Mouse (Mus musculus) cerebellum, adult 18-20 months (tissue): Measurements from ENCODE around the gene Gm20388.

Experiments used
- DNase-seq, 2 experiments: peaks; one replicate each; pipeline ENCODE4 v3.0.0; 2021

Gm20388 gene

DNA sequence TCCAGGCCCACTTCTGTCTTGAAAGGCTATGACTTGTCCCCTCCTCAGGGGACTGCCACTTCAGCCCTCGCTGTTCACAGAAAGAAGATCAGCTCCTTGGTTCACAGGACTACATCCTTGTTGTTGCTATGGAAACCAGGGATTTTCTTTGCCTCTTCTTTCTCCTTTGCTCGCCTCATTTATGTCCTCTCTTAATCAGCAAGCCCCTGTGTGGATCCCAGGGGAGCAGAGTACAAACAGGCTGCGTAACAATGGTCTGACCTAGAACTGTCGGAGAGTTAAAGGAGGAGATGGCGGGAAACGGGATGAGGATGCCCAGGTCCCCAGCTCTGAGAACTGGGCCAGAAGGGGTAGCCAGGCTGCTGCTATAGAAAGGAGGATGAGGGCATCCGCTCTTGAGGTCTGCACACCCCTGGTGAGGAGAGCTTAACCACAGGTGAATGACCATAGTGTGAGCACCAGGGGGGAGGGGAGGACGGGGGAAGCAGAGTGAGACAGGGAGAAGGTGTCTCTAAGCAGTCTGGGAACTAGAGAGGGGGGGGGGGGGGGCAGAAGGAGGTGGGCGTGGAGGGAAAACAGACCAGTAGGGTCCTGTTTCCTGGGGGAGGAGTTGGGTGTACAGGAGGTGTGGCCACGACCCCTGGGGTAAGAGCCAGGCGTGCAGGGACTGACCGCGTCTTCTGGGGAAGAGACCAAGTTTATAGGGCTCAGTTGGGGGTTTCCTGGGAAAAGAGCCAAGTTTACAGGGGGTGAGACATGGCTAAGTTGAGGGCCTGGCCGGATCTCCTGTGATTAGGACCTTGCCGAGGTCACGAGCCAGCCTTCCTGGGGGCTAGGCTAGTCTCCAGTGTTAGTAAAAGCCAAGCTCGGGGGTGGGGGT is 1787.3 kb downstream of the Gm20388 start:
- peak; percentile 72 to 73 for DNase-seq

DNA sequence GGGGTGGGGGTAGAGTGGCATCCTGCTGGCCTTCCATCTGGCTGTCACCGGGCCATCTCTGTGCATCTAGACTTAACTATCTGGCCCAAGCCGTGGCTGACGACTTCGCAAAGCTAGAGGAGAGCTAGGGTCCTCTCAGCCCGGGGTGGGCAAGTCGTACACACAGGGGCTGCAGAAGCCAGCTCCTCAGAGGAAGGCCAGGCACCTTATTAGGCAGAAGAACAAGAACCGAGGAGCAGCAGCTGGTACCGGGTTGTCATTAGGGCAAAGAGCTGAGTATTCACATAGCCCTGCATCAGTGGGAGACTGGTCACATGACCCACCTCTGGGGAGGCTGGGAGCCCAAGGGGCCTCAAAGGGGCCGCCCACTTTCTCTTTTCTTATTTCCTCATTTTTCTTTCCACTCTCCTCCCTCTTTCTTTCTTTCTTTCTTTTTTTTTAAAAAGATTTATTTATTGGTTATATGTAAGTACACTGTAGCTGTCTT is 1788.0 kb downstream of the Gm20388 start:
- no peak for DNase-seq

DNA sequence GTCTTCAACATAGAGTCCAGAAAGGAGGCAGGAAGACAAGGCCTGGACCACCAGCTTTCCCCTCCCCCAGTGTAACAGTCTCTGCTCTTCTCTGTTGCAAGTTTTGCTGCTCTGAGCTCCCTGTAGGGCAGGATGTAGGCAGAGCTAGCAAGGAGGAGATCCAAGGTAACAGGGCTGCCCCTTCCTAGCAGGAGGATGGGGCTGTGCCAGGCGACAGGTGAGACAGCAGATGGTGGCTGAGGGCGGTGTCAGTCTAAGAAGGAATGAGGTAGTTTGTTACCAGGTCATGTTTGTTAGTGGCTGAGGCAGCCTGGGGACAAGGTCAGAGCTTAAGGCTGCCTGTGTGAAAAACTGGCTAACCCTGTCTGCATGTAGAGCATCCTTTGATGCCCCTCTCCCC is 1789.3 kb downstream of the Gm20388 start:
- DNase-seq: peak; percentile 97 to 99

DNA sequence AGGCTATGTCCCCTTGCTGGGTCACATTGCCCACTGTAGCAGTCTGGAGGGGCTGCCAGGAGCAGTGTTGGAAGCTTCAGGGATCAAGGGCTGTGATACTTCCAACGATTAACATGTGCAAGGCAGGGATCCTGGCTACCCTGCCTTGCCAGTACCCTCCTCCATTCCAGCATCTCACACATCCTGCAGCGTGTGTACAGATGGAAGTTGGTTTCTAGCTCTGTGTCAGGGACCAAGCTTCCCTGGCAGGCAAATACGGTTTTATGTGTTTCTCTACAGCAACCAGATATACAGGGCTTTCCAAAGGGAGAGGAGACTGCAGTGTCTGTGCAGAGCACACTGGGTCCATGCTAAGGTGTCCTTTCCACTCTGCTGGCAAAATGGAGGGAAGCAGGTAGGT is 1794.5 kb downstream of the Gm20388 start:
- no peak for DNase-seq

DNA sequence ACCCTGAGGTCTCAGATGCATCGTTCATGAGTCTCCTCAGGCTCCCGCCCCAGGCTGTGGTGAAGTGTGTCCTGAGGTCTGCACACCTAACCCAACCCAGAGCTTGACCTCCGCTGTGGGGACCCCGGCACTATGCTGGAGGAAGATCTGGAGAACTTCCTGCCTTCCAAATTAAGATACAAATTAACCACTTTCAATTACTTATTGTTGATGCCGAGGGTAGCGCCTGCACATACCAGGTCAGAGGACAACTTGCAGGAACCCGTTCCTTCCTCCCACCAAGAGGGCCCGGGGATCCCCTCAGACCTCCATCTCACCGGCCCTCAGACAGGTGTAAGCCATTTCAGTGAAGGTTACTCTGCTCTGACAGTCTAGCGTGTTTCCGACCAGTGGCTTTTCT is 1796.3 kb downstream of the Gm20388 start:
- no peak for DNase-seq

DNA sequence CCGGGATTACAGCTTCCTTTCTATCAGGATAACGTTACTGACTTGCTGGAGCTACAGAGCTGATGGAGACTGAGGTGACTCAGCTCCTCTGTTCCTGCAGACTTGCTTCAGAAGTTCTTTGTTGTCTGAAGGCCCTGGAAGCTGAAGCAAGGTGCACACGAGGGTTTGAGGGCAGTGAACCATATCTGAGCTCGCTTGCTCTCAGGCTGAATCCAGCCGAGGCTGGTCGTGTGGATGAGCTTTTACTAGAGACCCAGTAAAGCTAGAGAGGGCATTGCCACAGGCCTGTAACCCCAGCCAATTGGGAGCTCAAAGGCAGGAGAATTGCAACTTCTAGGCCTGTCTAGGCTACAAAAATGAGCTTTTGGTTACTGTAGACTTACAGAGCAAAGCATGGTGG is 1797.8 kb downstream of the Gm20388 start:
- no peak for DNase-seq

DNA sequence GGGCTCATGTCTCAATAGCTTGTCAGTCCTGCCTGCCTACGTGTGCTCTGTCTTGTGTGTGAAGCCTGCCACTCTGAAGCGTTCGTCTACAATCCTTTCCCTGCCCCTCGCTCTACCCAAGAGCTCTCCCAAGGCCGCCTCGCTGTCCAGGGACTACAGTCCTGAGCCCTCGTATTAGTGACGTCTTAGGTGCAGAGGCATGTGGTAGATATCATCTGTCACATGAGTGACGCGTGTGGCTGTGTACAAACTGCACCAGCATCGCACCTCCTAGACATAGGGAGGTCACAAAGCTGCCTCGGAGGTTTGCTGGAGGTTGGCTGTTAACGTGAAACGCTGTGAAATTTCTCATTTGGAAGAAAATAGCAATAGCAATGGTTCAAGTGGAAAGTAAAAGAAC is 1806.9 kb downstream of the Gm20388 start:
- no peak for DNase-seq

DNA sequence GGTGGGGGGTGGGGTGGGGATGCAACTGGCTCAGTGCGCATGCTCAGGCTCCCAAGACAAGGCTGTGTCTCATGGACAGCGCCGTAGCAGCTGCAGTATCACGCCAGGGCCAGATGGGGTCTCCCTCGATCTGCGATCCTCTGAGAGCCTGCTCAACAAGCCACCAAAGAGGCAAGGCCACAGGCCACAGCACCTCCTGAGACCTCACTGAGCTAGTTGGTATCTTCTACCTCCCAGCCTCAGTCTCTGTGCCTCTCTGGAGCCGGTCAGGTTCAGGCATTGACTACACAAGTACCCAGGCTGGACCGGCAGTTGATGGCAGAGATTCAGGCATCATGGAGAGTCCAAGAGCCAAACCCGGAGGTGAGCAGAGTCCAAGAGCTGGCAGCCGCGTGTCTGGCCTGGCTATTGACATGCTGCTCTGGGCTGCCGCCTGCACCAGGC is 1807.4 kb downstream of the Gm20388 start:
- peak; percentile 97 for DNase-seq

DNA sequence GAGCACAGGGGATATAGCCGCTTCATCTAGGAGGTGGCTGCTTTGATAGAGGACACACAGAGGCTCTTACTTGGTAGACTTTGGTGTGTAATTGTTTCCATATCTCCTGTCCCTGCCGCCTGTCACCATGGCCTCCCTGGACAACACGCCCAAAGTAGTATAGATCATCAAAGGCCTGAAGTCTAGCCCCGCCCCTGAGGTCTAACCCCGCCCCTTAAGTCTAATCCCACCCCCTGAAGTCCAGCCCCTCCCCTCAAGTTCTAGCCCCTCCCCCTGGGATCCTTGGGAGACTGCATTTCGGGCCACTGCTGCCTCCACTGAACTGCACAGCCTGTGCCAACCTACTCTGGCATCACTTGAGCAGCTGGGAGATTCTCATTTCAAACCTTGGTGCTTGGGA is 1808.3 kb downstream of the Gm20388 start:
- no peak for DNase-seq

DNA sequence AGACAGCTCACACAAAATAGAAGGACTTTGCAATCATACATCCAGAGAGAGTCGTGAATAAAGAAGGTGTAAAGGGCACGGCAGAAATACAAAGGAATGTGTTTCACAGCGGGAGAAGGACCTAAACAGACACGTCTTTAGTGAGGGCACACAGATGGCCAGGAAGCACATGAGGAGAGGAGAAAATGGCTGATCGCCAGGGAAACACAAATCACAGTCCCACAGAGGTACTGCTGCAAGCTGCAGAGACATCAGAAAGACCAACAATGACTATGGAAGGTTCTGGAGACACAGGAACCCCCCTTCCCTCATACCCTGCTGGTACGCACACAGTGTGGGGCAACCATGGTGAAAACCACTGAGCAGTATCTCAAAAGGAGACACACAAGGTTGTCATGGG is 1810.4 kb downstream of the Gm20388 start:
- peak; percentile 74 to 78 for DNase-seq

DNA sequence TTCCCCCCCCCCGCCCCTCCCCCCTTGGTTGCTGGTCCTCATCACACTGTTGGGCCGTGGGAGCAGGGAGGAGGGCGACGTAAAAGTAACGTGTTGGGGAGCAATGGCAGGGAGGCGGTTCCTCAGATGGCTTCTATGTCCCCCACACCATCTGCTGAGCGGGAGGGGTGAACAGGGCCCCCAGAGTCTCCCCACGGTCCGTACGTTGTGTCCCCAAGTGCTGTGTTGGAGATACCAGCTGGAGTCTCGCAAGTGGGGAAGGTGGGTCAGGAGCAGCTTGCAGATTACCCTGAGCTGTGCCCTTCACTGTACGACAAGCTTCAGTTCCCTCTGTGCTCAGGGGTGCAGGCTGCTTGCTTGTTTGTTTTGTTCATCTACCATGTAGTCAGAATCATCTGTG is 1813.2 kb downstream of the Gm20388 start:
- DNase-seq: no peak

DNA sequence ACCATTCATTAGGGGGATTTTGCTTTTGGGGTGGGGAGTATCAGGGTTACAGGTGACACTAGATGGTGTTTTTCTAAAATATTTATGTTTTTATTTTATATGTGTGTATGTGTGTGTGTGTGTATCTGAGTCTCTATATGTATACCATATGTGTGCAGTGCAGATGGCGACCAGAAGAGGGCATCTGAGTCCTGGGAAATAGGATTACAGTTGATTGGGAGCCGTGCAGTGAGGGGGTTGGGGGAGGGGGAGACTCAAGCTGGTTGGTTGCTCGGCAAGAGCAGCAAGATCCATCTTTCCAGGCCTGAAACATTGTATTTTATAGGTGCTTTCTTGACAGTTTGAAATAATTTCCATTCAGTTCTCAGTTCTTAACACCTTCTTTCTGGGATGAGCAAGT is 1816.5 kb downstream of the Gm20388 start:
- no peak for DNase-seq

DNA sequence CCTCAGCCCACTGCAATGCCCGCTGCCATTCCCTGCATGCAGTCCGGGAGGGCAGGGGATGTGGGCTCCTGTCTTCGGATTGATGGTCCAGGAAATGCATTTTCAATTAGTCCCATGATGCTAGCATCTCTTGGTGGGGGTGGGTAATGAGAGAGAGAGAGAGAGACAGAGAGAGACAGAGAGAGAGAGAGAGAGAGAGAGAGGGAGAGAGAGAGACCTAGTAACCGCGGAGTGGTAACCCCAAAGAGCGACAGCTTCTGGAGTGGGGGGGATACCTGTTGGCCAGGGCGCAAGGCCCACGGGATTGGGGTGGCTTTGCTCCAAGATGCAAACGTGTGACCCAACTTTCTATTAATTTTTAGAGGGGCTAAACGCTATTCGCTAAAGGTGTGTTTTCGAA is 1818.7 kb downstream of the Gm20388 start, which contains the start of gene Jph3:
TSS of gene Jph3 (plus strand) at position 301 of the 400 bp plus-strand sequence.
- no peak for DNase-seq

DNA sequence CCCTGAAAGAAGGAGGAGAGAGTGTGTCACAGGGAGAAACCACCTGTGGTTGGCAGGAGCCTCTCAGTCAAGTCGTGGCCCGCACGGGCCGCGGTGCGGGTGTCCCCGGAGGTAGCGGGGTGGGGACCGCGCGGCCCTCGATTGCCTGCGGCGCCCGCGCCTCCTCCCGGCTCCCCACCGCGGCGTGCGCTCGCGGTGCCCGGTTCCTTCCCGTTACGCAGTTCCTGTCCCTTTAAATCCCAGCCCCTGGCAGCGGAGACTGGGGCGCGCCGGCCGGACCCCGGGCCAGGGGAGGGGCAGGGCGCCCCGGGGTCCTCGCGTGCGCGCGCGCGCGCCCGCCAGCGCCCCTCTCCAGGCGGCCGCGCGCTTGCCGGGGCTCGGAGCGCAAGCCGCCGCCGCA is 1819.1 kb downstream of the Gm20388 start:
- DNase-seq: peak; percentile 41 to 71

DNA sequence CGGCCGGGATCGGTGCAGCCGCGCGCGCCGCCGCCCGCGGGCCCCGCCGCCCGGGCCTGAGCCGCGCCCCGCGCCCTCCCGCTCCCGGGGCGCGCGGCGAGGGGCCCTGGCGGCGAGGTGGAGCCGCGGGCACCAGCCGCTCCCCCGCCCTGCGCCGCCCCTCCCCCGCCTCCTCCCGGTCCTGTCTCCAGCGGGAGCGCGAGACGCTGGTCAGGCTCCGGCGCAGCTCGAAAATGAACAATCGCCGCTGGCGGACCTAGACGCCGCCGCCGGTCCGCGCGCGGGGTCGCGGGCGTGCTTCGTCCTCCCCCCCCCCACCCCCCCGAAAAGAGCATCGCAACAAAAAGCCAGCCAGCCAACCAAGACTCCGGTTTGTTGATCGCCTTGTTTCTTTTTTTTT is 1819.5 kb downstream of the Gm20388 start:
- DNase-seq: peak in 1 of 2 experiments; percentile 65

DNA sequence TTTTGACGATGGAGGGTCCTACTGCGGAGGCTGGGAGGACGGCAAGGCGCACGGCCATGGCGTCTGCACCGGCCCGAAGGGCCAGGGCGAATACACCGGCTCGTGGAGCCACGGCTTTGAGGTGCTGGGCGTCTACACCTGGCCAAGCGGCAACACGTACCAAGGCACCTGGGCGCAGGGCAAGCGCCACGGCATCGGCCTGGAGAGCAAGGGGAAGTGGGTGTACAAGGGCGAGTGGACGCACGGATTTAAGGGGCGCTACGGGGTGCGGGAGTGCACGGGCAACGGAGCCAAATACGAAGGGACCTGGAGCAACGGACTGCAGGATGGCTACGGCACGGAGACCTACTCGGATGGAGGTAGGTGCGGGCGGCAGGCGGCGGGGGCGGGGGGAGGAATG is 1820.0 kb downstream of the Gm20388 start:
- peak; percentile 56 to 71 for DNase-seq

DNA sequence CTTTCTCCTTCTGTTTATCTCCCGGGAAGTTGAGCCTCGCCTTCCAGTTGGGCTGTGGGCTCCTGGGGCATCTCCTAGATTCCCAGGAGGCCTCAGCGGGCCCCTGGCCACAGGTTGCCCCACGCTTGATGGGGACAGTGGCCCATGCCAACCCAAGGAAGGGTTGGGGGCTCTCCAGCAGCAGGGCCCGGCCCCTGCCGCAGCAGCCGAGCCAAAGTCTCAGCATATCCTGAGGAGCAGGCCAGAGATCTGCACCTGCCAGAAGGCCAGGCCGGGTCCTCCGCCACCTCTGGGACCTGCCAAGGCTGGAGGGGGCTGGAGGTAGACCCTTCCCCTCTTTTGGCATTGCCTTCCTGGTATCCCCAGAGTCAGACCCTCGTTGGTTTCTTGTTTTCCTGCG is 1820.4 kb downstream of the Gm20388 start:
- DNase-seq: no peak

DNA sequence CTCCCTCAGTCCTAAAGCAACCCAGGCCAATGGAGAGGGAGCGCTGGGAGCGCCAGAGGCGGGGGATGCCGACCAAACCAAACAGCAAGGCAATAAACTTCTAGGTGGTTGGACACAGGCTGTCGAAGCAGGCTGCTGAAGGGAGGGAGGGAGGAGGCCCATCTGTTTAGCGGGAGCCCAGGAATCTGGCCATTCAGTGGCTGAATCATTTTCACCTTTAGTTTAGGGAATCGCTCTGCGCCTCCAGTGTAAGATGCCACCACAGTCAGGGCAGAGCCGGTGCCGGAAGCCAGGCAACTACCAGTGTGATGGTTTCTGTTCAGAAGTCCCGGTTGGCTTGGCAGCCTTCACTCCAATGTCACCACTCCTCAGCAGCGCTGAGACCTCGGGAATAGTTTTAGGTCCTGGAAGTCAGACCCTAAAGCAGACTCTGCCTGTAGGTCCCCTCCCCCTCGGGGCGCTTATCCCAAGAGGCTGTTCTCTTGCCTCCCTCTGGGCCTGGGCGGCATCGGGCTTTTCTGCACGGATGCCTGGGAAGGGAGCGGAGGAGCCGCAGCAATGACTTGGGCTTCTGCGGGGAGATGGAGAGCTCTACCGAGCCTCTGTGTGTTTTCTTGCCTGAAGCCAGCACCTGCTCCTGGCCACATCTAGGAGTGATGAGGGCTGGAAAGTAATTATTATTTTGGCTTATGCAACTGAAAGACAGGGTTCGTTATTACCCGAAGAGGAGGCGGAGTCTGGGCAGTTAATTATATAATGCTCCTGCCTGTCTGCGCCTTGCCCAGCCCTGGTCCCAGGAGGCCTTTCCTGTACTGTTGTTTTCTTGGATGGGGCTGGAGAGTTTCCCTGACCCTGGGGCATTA is 1821.1 kb downstream of the Gm20388 start:
- peak; percentile 83 to 92 for DNase-seq

DNA sequence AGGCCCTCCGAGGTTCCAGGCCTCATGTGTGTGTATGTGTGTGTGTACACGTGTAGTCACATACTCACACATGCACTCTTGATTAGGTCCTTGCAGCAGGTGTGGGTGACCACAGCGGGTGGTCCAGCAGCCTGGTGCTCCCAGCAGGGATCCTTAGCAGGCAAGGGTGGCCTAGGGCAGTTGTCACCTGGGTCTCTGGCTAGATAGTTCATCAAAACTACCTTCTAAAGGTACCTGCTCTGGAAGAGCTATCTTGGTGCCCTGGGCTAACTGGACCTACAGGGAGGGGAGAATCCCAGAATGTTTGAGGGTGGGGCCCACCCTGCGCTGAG is 1821.7 kb downstream of the Gm20388 start:
- DNase-seq: no peak

DNA sequence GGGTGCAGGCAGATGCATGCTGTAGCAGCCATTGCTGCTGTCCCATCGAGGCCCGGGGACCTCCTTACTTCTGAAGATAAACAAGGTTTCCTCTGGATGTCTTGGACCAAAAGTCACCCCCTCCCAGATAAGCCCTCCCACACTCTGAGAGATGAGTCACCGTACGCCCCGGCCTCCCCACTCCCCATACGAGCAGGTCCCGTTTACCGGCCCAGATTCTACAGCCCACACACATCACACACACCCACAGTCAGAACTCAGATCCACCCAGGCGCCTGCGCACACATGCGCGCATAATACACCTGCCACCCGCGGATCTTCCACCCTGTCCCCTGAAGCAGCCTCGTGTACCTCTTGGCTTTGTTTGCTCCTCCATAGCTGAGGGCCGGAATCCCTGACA is 1823.6 kb downstream of the Gm20388 start:
- DNase-seq: no peak

DNA sequence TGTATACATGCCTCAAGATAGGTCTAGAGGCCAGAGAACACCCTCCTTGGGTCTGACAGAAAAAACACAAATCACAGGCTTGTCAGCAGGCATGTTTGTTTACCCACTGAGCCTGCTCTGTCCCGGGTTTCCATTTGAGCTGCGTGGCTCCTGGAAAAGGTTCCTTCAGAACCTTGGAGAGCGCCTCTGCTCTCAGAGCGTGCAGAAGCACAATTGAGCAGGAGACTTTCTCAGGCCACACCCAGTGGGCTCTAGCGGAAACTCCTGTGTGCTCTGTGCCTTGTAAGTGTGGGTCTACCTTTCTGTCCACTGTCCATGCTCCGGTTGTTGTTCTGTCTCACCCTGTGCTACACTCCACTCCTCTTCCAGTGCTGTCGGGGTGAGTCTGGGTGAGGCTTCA is 1825.6 kb downstream of the Gm20388 start:
- no peak for DNase-seq

DNA sequence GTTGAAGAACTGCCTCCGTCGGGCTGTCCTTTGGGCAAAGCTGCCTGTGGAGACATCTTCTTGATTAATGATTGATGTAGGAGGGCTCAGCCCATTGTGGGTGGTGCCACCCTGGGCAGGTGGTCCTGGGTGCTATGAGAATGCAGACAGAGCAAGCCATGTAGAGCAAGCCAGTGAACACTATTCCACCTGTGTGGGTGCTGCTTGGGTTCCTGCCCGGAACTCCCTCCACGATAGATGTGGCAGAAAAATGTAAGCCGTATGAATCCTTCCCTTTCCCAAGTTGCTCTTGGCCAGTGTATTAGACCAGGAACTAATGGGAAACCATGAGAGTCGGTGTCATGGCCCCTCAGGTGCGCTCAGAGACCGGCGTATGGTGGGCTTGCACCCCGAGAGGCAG is 1830.1 kb downstream of the Gm20388 start:
- DNase-seq: no peak

DNA sequence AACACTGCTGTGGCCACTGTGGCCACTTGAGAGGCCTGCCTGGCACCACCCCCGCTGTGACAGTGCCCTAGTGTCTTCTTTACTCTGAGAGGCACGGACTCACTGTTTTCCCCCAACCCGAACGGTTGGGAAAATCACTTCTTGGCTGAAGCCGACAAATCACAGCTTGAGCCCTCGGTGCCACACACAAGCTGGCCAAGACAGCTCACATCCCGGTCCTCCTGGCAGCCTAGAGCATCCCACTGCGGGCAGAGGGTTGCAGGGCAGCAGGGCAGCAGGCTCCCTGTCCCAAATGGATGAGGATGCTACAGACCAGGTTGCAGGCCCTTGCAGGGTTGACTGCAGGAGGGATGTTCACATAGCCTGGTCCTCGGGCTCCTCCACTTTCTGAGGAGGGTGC is 1838.9 kb downstream of the Gm20388 start:
- DNase-seq: peak; percentile 85 to 91

DNA sequence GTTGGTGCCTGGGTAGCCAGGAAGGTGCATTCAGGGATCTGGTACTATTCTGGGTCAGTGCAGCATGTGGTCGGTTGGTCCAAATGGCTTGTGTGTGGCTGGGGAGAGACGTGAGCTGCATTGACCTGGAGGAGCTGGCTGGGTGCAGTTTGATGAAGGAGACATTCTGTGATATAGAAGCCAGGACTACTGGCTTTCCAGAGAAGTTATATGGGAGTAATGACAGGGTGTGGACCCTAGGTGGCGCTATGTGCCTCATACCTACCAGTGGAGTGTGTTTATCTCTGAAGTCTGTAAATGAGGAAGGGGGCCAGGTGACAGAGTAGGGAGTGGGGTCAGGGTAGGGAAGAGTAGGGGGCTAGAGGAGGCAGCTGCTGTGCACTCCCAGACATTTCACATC is 1839.9 kb downstream of the Gm20388 start:
- peak; percentile 48 to 64 for DNase-seq
